Mouse (Mus musculus) intestine, embryonic 16.5 days (tissue): ENCODE data around the gene Nnat. TPM values are rescaled to one million over a fixed set of nuclear protein-coding genes. Genes with fewer than 3 reads are reported as not detected.

Source experiments
- ATAC-seq: fragments of 200-750 bp; cut with Nextera tagmentation; 2 replicates; pipeline ENCODE4 v1.8.0; 2017; ENCODE audit warnings: moderate TSS enrichment, moderate library complexity
- H3K27ac ChIP-seq: fragments of 300-500 bp; sonication (generic); 2 replicates; pipeline ENCODE4 v1.5.1; 2014; ENCODE audit warnings: mild to moderate bottlenecking, low read length
- H3K27me3 ChIP-seq: fragments of 300-500 bp; sonication (generic); replicated peaks from 2 replicates; pipeline ENCODE4 v1.6.1; 2014; ENCODE audit warnings: low read length, control low read depth, mixed read lengths; ENCODE audit not compliant: control insufficient read depth, insufficient read depth
- H3K36me3 ChIP-seq: fragments of 300-500 bp; sonication (generic); 2 replicates; pipeline ENCODE4 v1.6.1; 2014; ENCODE audit warnings: low read length, control low read depth; ENCODE audit not compliant: control insufficient read depth, insufficient read depth
- H3K4me1 ChIP-seq: fragments of 300-500 bp; sonication (generic); 2 replicates; pipeline ENCODE4 v1.6.1; 2014; ENCODE audit warnings: low read length, control low read depth, mixed read lengths; ENCODE audit not compliant: control insufficient read depth, insufficient read depth
- H3K4me2 ChIP-seq: fragments of 300-500 bp; sonication (generic); 2 replicates; pipeline ENCODE4 v1.6.1; 2014; ENCODE audit warnings: low read depth, low read length, control low read depth
- H3K4me3 ChIP-seq: fragments of 300-500 bp; sonication (generic); 2 replicates; pipeline ENCODE4 v1.5.1; 2014; ENCODE audit warnings: mild to moderate bottlenecking, low read length
- H3K9ac ChIP-seq: fragments of 300-500 bp; sonication (generic); 2 replicates; pipeline ENCODE4 v1.6.1; 2014; ENCODE audit warnings: low read depth, low read length
- H3K9me3 ChIP-seq: fragments of 300-500 bp; sonication (generic); 2 replicates; pipeline ENCODE4 v1.6.1; 2016; ENCODE audit warnings: low read length, control low read depth; ENCODE audit not compliant: control insufficient read depth
- WGBS: fragments of 180-500 bp; shearing (Covaris S2); extraction: QIAGEN DNeasy Blood & Tissue Kit; methylation state at CpG from one replicate; pipeline ENCODE4 v1.1.7; 2014; 5-methylcytosine and 5-hydroxymethylcytosine counted together
- polyA plus RNA-seq: library from polyadenylated mRNA; unstranded; fragments of >200 nt; fragmentation: Nextera tagmentation; extraction: Ambion mirVana; gene quantifications from 2 replicates; pipeline ENCODE4 v1.2.1, GENCODE M21; 2015

Gene Nnat
- 302 and 323 TPM in 2 replicates for polyA plus RNA-seq

DNA sequence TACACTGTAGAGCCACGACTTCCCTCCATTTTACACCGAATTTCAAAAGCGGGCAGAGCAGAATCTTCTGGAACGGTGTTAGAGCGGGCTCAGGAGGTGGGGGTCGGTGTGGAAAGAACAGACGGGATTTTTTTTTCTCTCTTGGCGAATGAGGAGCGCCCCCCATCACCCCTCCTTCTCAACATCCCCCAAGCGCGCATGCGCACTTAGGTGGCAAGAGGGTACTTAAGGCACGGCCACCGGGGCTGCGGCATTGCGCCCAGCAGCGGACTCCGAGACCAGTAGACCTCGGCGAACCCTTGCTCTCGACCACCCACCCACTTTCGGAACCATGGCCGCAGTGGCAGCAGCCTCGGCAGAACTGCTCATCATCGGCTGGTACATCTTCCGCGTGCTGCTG, at the start of gene Nnat:
Gene Nnat (plus strand): TSS at position 221 of the 400 bp plus-strand sequence.
- Histone ChIP-seq H3K9me3 (peaks cover 30% of the 10 kb centered on the region), H3K4me2 (peak within 1 kb of the TSS; percentile 74), H3K27ac (no peak within 1 kb of the TSS; the same call in 1 of the 2 replicates), H3K36me3 (peaks cover 33% of the 10 kb centered on the region), H3K4me1 (peaks cover 14% of the 10 kb centered on the region), H3K4me3 (peak within 1 kb of the TSS; percentile 52), H3K9ac (peak within 1 kb of the TSS; percentile 64), H3K27me3 (no peaks in the 10 kb centered on the region)
- WGBS, result 53% methylated on average over 27 of the region's 27 CpGs
- ATAC-seq, result no peak

- Histone ChIP-seq H3K4me3 (no peak overlapping the region), H3K9me3 (no peaks in the 10 kb centered on the region), H3K9ac (no peak overlapping the region), H3K27ac (no peak overlapping the region), H3K4me1 (peaks cover 8% of the 10 kb centered on the region), H3K36me3 (no peaks in the 10 kb centered on the region), H3K4me2 (no peak overlapping the region), H3K27me3 (no peaks in the 10 kb centered on the region)
- WGBS, result 82% methylated on average over 9 of the region's 9 CpGs
- ATAC-seq, result no peak
Observed at GRCm38 (mm10) chr2:157512859-157513258, 47.0 kb upstream of the Nnat start.

DNA sequence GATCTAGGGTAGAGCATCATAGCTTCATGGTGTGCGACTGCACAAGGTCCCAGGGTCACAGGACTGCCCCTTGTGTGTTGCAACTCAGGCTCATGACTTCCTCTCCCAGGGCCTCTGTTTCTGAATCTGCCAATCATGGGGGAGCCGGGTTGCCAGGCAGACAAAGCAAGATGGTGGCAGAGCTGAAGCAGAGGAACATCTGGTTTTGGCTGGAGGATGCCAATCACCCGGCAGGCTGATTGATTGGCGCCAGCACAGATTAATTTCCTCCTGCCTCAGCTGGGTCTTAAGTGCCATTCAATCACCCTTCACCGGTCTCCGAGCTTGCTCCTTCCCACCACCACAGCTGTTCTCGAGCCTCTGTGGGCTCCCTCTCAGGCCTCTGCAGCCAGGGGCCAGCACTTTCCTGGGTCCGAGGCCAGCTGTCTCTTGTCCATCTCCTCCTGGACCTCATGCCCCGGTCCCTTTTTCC, 46.1 kb upstream of the Nnat start:
- 49% methylated on average over 9 of the region's 9 CpGs for WGBS
- no peak overlapping the region for H3K4me2 ChIP-seq
- no peak overlapping the region for H3K27ac ChIP-seq

GRCm38 (mm10) chr2:157514353-157514752, 45.5 kb upstream of the Nnat start:
- no peaks in the 10 kb centered on the region for H3K36me3 ChIP-seq
- H3K27ac ChIP-seq, result no peak overlapping the region
- ATAC-seq, result no peak
- H3K4me1 ChIP-seq, result 0 out of 2 replicates have a peak, but pooled peaks cover 2% of the 10 kb centered on the region
- WGBS, result 23% methylated on average over 4 of the region's 4 CpGs
- H3K4me2 ChIP-seq, result no peak overlapping the region
- no peak overlapping the region for H3K9ac ChIP-seq
- H3K27me3 ChIP-seq, result no peaks in the 10 kb centered on the region
- H3K4me3 ChIP-seq, result no peak overlapping the region
- no peaks in the 10 kb centered on the region for H3K9me3 ChIP-seq

More for the DNA sequence above, 46.1 kb upstream of the Nnat start:
- no peak for ATAC-seq
- H3K27me3 ChIP-seq, result no peaks in the 10 kb centered on the region
- H3K4me1 ChIP-seq, result peaks cover 7% of the 10 kb centered on the region
- H3K4me3 ChIP-seq, result no peak overlapping the region
- H3K9ac ChIP-seq, result no peak overlapping the region
- H3K36me3 ChIP-seq, result no peaks in the 10 kb centered on the region
- H3K9me3 ChIP-seq, result no peaks in the 10 kb centered on the region

DNA sequence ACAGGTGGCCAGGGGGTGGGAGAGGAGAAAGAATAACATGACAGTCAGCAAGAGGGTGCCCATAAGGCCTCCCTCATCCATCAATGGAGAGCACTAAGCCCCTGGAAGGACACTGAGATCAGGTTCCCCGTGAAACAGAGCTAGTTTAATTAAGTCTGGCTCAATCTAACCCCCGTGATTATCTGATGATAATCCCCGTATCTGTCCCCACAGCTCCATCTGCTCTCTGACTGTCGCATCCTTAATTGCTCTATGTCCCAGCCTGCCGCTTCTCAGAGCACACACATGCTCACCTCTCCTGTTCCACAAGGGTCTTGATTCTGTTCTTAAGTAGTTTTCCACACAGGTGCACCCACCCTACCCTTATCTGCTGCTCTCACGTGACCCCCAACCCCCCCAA, 42.4 kb upstream of the Nnat start:
- Histone ChIP-seq H3K27me3 (no peaks in the 10 kb centered on the region), H3K27ac (no peak overlapping the region), H3K4me2 (no peak overlapping the region), H3K9ac (no peak overlapping the region), H3K36me3 (no peaks in the 10 kb centered on the region), H3K9me3 (no peaks in the 10 kb centered on the region), H3K4me3 (no peak overlapping the region), H3K4me1 (no peaks in the 10 kb centered on the region)
- WGBS, result 65% methylated on average over 6 of the region's 6 CpGs
- ATAC-seq, result no peak

DNA sequence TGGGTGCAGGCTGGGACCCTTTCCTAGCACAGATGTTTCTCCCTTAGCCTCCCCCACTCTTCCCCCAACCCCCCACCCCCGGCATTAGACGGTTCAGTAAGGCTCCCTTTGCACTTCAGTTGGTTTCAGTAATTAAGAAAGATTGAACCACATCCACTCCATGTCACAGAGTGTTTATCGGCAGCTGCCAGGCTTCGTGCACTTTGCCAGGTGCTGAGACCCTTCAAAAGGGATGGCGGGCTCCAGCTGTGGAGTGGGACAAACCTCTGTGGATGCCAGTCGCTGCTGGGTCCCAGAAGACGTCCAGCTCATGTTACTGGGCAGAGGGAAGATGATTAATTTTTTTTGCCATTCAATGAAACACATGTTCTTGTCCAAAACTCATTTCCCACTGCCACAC, 41.4 kb upstream of the Nnat start:
- Histone ChIP-seq H3K27me3 (no peaks in the 10 kb centered on the region), H3K9ac (no peak overlapping the region), H3K4me3 (no peak overlapping the region), H3K4me1 (no peaks in the 10 kb centered on the region), H3K4me2 (no peak overlapping the region), H3K36me3 (no peaks in the 10 kb centered on the region), H3K9me3 (no peaks in the 10 kb centered on the region), H3K27ac (no peak overlapping the region)
- no peak for ATAC-seq
- WGBS, result 55% methylated on average over 7 of the region's 7 CpGs

GRCm38 (mm10) chr2:157519452-157519851, 40.4 kb upstream of the Nnat start:
- H3K27ac ChIP-seq, result no peak overlapping the region
- no peak overlapping the region for H3K4me3 ChIP-seq
- no peak overlapping the region for H3K9ac ChIP-seq
- H3K36me3 ChIP-seq, result no peaks in the 10 kb centered on the region
- H3K9me3 ChIP-seq, result no peaks in the 10 kb centered on the region
- WGBS, result 63% methylated on average over 6 of the region's 6 CpGs
- H3K4me1 ChIP-seq, result no peaks in the 10 kb centered on the region
- ATAC-seq, result no peak
- no peak overlapping the region for H3K4me2 ChIP-seq
- no peaks in the 10 kb centered on the region for H3K27me3 ChIP-seq

DNA sequence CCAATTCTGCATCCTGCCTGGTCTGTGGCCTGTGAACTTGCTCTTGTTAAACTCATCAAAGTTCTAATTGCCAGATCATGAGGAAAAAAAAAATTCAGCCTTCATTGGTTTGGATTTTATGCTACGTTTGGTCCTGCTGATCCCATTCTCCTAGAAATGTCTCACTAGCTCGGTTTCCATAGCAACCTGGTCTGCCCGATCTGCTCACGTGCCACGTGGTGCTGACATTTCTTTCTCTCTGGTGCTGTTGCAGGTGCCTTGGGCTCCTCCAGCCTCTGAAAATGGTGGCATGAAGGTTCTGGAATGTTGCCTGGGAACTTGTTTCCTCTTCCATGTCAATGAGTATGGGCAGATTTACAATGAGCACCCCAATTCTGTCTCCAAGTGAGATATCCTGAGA, 39.4 kb upstream of the Nnat start:
- 23% methylated on average over 5 of the region's 5 CpGs for WGBS
- no peaks in the 10 kb centered on the region for H3K4me1 ChIP-seq
- H3K36me3 ChIP-seq, result no peaks in the 10 kb centered on the region
- no peak overlapping the region for H3K9ac ChIP-seq
- no peak overlapping the region for H3K4me2 ChIP-seq
- no peak for ATAC-seq
- H3K4me3 ChIP-seq, result no peak overlapping the region
- H3K27me3 ChIP-seq, result no peaks in the 10 kb centered on the region
- no peak overlapping the region for H3K27ac ChIP-seq
- no peaks in the 10 kb centered on the region for H3K9me3 ChIP-seq

- no peaks in the 10 kb centered on the region for H3K27me3 ChIP-seq
- no peak overlapping the region for H3K27ac ChIP-seq
- H3K36me3 ChIP-seq, result no peaks in the 10 kb centered on the region
- no peak overlapping the region for H3K4me2 ChIP-seq
- H3K9ac ChIP-seq, result no peak overlapping the region
- no peak overlapping the region for H3K4me3 ChIP-seq
- ATAC-seq, result no peak
- H3K9me3 ChIP-seq, result no peaks in the 10 kb centered on the region
- 66% methylated on average over 3 of the region's 3 CpGs for WGBS
- H3K4me1 ChIP-seq, result no peaks in the 10 kb centered on the region
Observed at GRCm38 (mm10) chr2:157522556-157522955, 37.3 kb upstream of the Nnat start.
